Mouse (Mus musculus): Measurements from ENCODE around the gene Emilin3.

DNA sequence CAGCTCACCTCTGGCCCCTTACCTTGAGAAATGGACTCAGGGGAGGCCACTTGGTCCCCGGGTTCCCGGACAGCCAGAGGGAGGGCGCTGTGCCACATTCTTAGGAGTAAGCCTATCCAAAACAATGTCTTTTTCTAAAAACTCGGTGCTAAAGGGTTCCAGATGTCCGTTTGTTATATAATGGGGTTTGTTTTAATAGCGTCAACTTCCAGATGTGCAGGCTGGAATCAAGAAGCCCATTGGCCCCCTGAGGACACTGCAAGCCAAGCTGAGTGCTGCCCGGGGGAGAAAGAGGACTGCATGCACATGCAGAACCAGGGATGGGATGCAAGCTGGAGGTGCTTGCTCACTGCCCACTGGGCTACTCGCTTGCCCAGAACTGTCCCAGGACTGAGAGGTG, 20.2 kb upstream of the Emilin3 start:
- no peak for TF ChIP-seq POLR2A (IDR thresholded peaks at IDR 0.05; ENCODE audit: insufficient read depth, low read length)
- TF ChIP-seq EP300 (IDR thresholded peaks at IDR 0.05; ENCODE audit: insufficient read depth, low read depth, low read length) = no peak
- no peak for TF ChIP-seq CTCF (IDR thresholded peaks at IDR 0.05; ENCODE audit: low read depth, low read length)

Measured in ES-Bruce4 (cell line).